Mouse (Mus musculus): ENCODE results near the gene Bex6.

DNA sequence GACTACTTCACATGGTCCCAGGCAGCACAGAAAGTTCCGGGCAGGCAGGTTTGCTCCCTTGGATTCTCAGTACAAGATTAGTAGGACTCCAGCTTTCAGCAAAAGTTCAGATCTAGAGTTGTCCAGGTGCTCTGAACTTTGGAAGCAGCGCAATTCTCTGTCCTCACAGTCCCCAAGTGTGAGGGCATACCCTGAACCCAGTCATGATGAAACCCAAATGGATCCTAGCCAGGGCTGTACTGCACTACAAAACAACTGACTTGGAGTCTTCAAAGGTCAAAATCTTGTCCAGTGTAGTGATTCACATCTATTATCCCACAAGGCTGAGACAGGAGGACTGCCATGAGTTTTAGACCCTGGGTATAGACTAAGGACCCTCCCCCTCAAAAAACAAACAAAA is 22.3 kb upstream of the Bex6 start:
- TF ChIP-seq CTCF (IDR thresholded peaks at IDR 0.05; ENCODE audit: low read depth, low read length) (no peak), POLR2A (IDR thresholded peaks at IDR 0.05; ENCODE audit: insufficient read depth, low read length) (no peak)

All from ES-Bruce4 (cell line).